Comparison of ENCODE assay signal across 26 mouse cellular contexts in the genomic region with DNA sequence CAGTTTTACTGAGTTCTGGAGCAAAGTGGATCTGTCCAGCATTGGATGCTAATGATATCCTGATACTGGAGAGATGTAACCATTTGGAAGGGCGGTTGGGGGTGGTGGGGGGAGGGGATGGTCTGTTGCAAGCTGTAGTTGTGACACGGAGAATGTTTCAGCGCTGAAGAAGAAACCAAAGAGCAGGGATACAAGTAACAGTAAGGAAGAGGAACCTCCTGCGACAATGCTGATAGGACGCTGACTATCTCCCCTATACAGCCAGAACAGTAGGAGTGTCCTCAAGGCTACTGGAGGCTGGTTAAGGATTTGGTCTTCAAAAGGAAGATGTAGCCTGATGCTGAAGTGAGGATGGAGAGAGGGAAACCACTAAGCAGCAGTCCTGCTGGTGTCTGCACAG.
"Had no signal": no experiment of that assay in that cellular context is flagged by ENCODE, and none has a peak within 500 bp of the region (broad histone marks: within the 10 kb centered on the region; RNA-seq: fewer than 3 reads in every experiment).

No protein-coding gene starts in this region.

- H3K27me3 ChIP-seq: heart, embryonic 15.5 days; hindbrain, embryonic 13.5 days; hindbrain, embryonic 15.5 days; kidney, embryonic 15.5 days; limb, embryonic 13.5 days; limb, embryonic 15.5 days; liver, embryonic 13.5 days had no signal

- H3K36me3 ChIP-seq: heart, embryonic 10.5 days; heart, embryonic 13.5 days; heart, embryonic 15.5 days; hindbrain, embryonic 13.5 days; hindbrain, embryonic 15.5 days; kidney, embryonic 15.5 days; limb, embryonic 13.5 days; limb, embryonic 15.5 days; liver, embryonic 13.5 days had no signal

- ATAC-seq: hindbrain, postnatal 0 days; intestine, embryonic 16.5 days had no signal

- H3K27ac ChIP-seq: gastrocnemius, adult 2 months; heart, embryonic 10.5 days; heart, embryonic 13.5 days; heart, embryonic 15.5 days; hindbrain, embryonic 13.5 days; hindbrain, embryonic 15.5 days; hindbrain, postnatal 0 days; kidney, embryonic 15.5 days; kidney, postnatal 0 days; left cerebral cortex, adult 2 months; limb, embryonic 13.5 days; limb, embryonic 15.5 days; liver, embryonic 13.5 days had no signal

- H3K9ac ChIP-seq: heart, embryonic 13.5 days; heart, embryonic 15.5 days; hindbrain, embryonic 13.5 days; hindbrain, embryonic 15.5 days; kidney, embryonic 15.5 days; limb, embryonic 13.5 days; limb, embryonic 15.5 days; liver, embryonic 13.5 days had no signal

- H3K4me3 ChIP-seq: gastrocnemius, adult 2 months; heart, embryonic 10.5 days; heart, embryonic 13.5 days; heart, embryonic 15.5 days; hindbrain, embryonic 13.5 days; hindbrain, embryonic 15.5 days; kidney, embryonic 15.5 days; left cerebral cortex, adult 2 months; limb, embryonic 13.5 days; limb, embryonic 15.5 days; liver, embryonic 13.5 days had no signal

- H3K4me2 ChIP-seq: heart, embryonic 13.5 days; heart, embryonic 15.5 days; hindbrain, embryonic 13.5 days; hindbrain, embryonic 15.5 days; kidney, embryonic 15.5 days; limb, embryonic 13.5 days; limb, embryonic 15.5 days; liver, embryonic 13.5 days had no signal

- DNase-seq: gastrocnemius, adult 2 months; gastrocnemius, postnatal 10 days; gastrocnemius, postnatal 25 days; heart, adult 18-20 months; heart, postnatal 14 days; heart, postnatal 36 days; kidney, adult 11 months; kidney, adult 2 months; kidney, adult 9 months; kidney, postnatal 14 days; kidney, postnatal 36 days; layer of hippocampus, adult 9-11 months; left cerebral cortex, postnatal 4 days; liver, embryonic 13.5 days had no signal

- H3K4me1 ChIP-seq: hindbrain, embryonic 15.5 days; kidney, embryonic 15.5 days; limb, embryonic 15.5 days; liver, embryonic 13.5 days had no signal

- H3K9me3 ChIP-seq: heart, embryonic 10.5 days; heart, embryonic 13.5 days; heart, embryonic 15.5 days; hindbrain, embryonic 13.5 days; hindbrain, embryonic 15.5 days; kidney, embryonic 15.5 days; limb, embryonic 13.5 days; limb, embryonic 15.5 days; liver, embryonic 13.5 days had no signal
